Mouse (Mus musculus): ENCODE data around the gene Csf3. TPM values are rescaled to one million over a fixed set of nuclear protein-coding genes. Genes with fewer than 3 reads are reported as not detected.
"Not testable (repeated sequence)": the region's sequence is repeated elsewhere in the genome, so short reads cannot be mapped to it uniquely, and the experiment has no call there.

Csf3 gene
- polyA plus RNA-seq, 1 experiment from 2014 or later: not detected

GRCm38 (mm10) chr11:98731134-98731533 lies 30.1 kb downstream of the Csf3 start:
- peak; percentile 35 for ATAC-seq

GRCm38 (mm10) chr11:98734020-98734419 lies 33.0 kb downstream of the Csf3 start:
- DNase-seq (ENCODE audit: low spot score) (no peak), ATAC-seq (no peak)
- H3K4me3 ChIP-seq (ENCODE audit: low read depth, low read length): no peak overlapping the region

More at GRCm38 (mm10) chr11:98731134-98731533, 30.1 kb downstream of the Csf3 start:
- peak; percentile 81 for DNase-seq (ENCODE audit: low spot score)
- no peak overlapping the region for H3K4me3 ChIP-seq (ENCODE audit: low read depth, low read length)
- H3K27me3 ChIP-seq (replicated peaks; ENCODE audit: control insufficient read depth, insufficient read depth, low read length): no peaks in the 10 kb centered on the region
- no peaks in the 10 kb centered on the region; the same call in 1 of the 2 replicates for H3K9me3 ChIP-seq (replicated peaks; ENCODE audit: control insufficient read depth, low read length)
- no peak overlapping the region; the same call in 1 of the 2 replicates for H3K4me2 ChIP-seq (ENCODE audit: low read length)
- H3K36me3 ChIP-seq (ENCODE audit: control insufficient read depth, insufficient read depth, low read length): peaks cover 8% of the 10 kb centered on the region
- peak overlapping the region; percentile 82 for H3K27ac ChIP-seq (ENCODE audit: low read depth, low read length)
- peaks cover 8% of the 10 kb centered on the region for H3K4me1 ChIP-seq (ENCODE audit: control insufficient read depth, insufficient read depth, low read length)
- H3K9ac ChIP-seq (ENCODE audit: low read length): no peak overlapping the region
- 51% methylated on average over 5 of the region's 5 CpGs for WGBS

GRCm38 (mm10) chr11:98735111-98735510 lies 34.0 kb downstream of the Csf3 start:
- H3K27me3 ChIP-seq (replicated peaks; ENCODE audit: control insufficient read depth, insufficient read depth, low read length): no peaks in the 10 kb centered on the region
- H3K36me3 ChIP-seq (ENCODE audit: control insufficient read depth, insufficient read depth, low read length): no peaks in the 10 kb centered on the region
- ATAC-seq (no peak), DNase-seq (ENCODE audit: low spot score) (no peak)
- no peak overlapping the region for H3K4me2 ChIP-seq (ENCODE audit: low read length)
- WGBS: 93% methylated on average over 4 of the region's 4 CpGs
- no peak overlapping the region for H3K4me3 ChIP-seq (ENCODE audit: low read depth, low read length)
- H3K9me3 ChIP-seq (replicated peaks; ENCODE audit: control insufficient read depth, low read length): no peaks in the 10 kb centered on the region; the same call in 1 of the 2 replicates
- H3K4me1 ChIP-seq (ENCODE audit: control insufficient read depth, insufficient read depth, low read length): peaks cover 16% of the 10 kb centered on the region
- H3K27ac ChIP-seq (ENCODE audit: low read depth, low read length): no peak overlapping the region
- H3K9ac ChIP-seq (ENCODE audit: low read length): no peak overlapping the region

More at GRCm38 (mm10) chr11:98734020-98734419, 33.0 kb downstream of the Csf3 start:
- Histone ChIP-seq H3K4me2 (ENCODE audit: low read length) (no peak overlapping the region), H3K9ac (ENCODE audit: low read length) (no peak overlapping the region), H3K36me3 (ENCODE audit: control insufficient read depth, insufficient read depth, low read length) (no peaks in the 10 kb centered on the region), H3K27ac (ENCODE audit: low read depth, low read length) (no peak overlapping the region), H3K27me3 (replicated peaks; ENCODE audit: control insufficient read depth, insufficient read depth, low read length) (no peaks in the 10 kb centered on the region), H3K4me1 (ENCODE audit: control insufficient read depth, insufficient read depth, low read length) (peaks cover 8% of the 10 kb centered on the region), H3K9me3 (replicated peaks; ENCODE audit: control insufficient read depth, low read length) (no peaks in the 10 kb centered on the region; the same call in 1 of the 2 replicates)
- WGBS: 72% methylated on average over 3 of the region's 3 CpGs

- 83% methylated on average over 1 of the region's 1 CpGs for WGBS
Observed at GRCm38 (mm10) chr11:98736176-98736575, 35.1 kb downstream of the Csf3 start.

GRCm38 (mm10) chr11:98737220-98737619 lies 36.2 kb downstream of the Csf3 start:
- not testable (repeated sequence) for H3K36me3 ChIP-seq (ENCODE audit: control insufficient read depth, insufficient read depth, low read length); H3K4me2 ChIP-seq (ENCODE audit: low read length); H3K9me3 ChIP-seq (replicated peaks; ENCODE audit: control insufficient read depth, low read length); ATAC-seq; H3K4me3 ChIP-seq (ENCODE audit: low read depth, low read length); DNase-seq (ENCODE audit: low spot score); H3K27ac ChIP-seq (ENCODE audit: low read depth, low read length); H3K27me3 ChIP-seq (replicated peaks; ENCODE audit: control insufficient read depth, insufficient read depth, low read length); H3K9ac ChIP-seq (ENCODE audit: low read length)
- peaks cover 23% of the 10 kb centered on the region for H3K4me1 ChIP-seq (ENCODE audit: control insufficient read depth, insufficient read depth, low read length)
- 97% methylated on average over 2 of the region's 2 CpGs for WGBS

More at GRCm38 (mm10) chr11:98736176-98736575, 35.1 kb downstream of the Csf3 start:
- Histone ChIP-seq H3K27ac (ENCODE audit: low read depth, low read length) (no peak overlapping the region), H3K4me3 (ENCODE audit: low read depth, low read length) (no peak overlapping the region), H3K9me3 (replicated peaks; ENCODE audit: control insufficient read depth, low read length) (no peaks in the 10 kb centered on the region; the same call in 1 of the 2 replicates), H3K36me3 (ENCODE audit: control insufficient read depth, insufficient read depth, low read length) (no peaks in the 10 kb centered on the region), H3K27me3 (replicated peaks; ENCODE audit: control insufficient read depth, insufficient read depth, low read length) (no peaks in the 10 kb centered on the region), H3K9ac (ENCODE audit: low read length) (no peak overlapping the region), H3K4me1 (ENCODE audit: control insufficient read depth, insufficient read depth, low read length) (peaks cover 22% of the 10 kb centered on the region), H3K4me2 (ENCODE audit: low read length) (no peak overlapping the region)
- ATAC-seq (no peak), DNase-seq (ENCODE audit: low spot score) (no peak)

GRCm38 (mm10) chr11:98738428-98738911 lies 37.4 kb downstream of the Csf3 start:
- Histone ChIP-seq H3K27ac (ENCODE audit: low read depth, low read length) (peak overlapping the region; percentile 87), H3K9ac (ENCODE audit: low read length) (peak overlapping the region; percentile 29; the same call in 1 of the 2 replicates), H3K4me2 (ENCODE audit: low read length) (peak overlapping the region; percentile 21; the same call in 1 of the 2 replicates), H3K4me1 (ENCODE audit: control insufficient read depth, insufficient read depth, low read length) (peaks cover 28% of the 10 kb centered on the region), H3K9me3 (replicated peaks; ENCODE audit: control insufficient read depth, low read length) (no peaks in the 10 kb centered on the region; the same call in 1 of the 2 replicates), H3K27me3 (replicated peaks; ENCODE audit: control insufficient read depth, insufficient read depth, low read length) (no peaks in the 10 kb centered on the region), H3K36me3 (ENCODE audit: control insufficient read depth, insufficient read depth, low read length) (no peaks in the 10 kb centered on the region), H3K4me3 (ENCODE audit: low read depth, low read length) (no peak overlapping the region)
- ATAC-seq (peak; percentile 24; the same call in 1 of the 2 replicates), DNase-seq (ENCODE audit: low spot score) (peak; percentile 85)
- 23% methylated on average over 4 of the region's 4 CpGs for WGBS

- Histone ChIP-seq H3K9me3 (replicated peaks; ENCODE audit: control insufficient read depth, low read length) (no peaks in the 10 kb centered on the region; the same call in 1 of the 2 replicates), H3K27ac (ENCODE audit: low read depth, low read length) (peak overlapping the region; percentile 87), H3K4me3 (ENCODE audit: low read depth, low read length) (no peak overlapping the region), H3K9ac (ENCODE audit: low read length) (peak overlapping the region; percentile 29; the same call in 1 of the 2 replicates), H3K27me3 (replicated peaks; ENCODE audit: control insufficient read depth, insufficient read depth, low read length) (no peaks in the 10 kb centered on the region), H3K36me3 (ENCODE audit: control insufficient read depth, insufficient read depth, low read length) (no peaks in the 10 kb centered on the region), H3K4me2 (ENCODE audit: low read length) (peak overlapping the region; percentile 21; the same call in 1 of the 2 replicates), H3K4me1 (ENCODE audit: control insufficient read depth, insufficient read depth, low read length) (peaks cover 33% of the 10 kb centered on the region)
- no peak for ATAC-seq
- DNase-seq (ENCODE audit: low spot score): no peak
- WGBS: 68% methylated on average over 9 of the region's 9 CpGs
Observed at GRCm38 (mm10) chr11:98738925-98739324, 37.9 kb downstream of the Csf3 start.

- WGBS: 5% methylated on average over 8 of the region's 8 CpGs
- Histone ChIP-seq H3K4me1 (ENCODE audit: control insufficient read depth, insufficient read depth, low read length) (peaks cover 43% of the 10 kb centered on the region), H3K27ac (ENCODE audit: low read depth, low read length) (peak overlapping the region; percentile 98), H3K4me3 (ENCODE audit: low read depth, low read length) (peak overlapping the region; percentile 90), H3K4me2 (ENCODE audit: low read length) (peak overlapping the region; percentile 84), H3K27me3 (replicated peaks; ENCODE audit: control insufficient read depth, insufficient read depth, low read length) (no peaks in the 10 kb centered on the region), H3K9ac (ENCODE audit: low read length) (peak overlapping the region; percentile 97), H3K9me3 (replicated peaks; ENCODE audit: control insufficient read depth, low read length) (no peaks in the 10 kb centered on the region), H3K36me3 (ENCODE audit: control insufficient read depth, insufficient read depth, low read length) (no peaks in the 10 kb centered on the region)
- peak; percentile 64 for DNase-seq (ENCODE audit: low spot score)
- peak; percentile 14 for ATAC-seq
Observed at GRCm38 (mm10) chr11:98740026-98740392, 38.9 kb downstream of the Csf3 start.

- Histone ChIP-seq H3K9me3 (replicated peaks; ENCODE audit: control insufficient read depth, low read length) (no peaks in the 10 kb centered on the region), H3K27me3 (replicated peaks; ENCODE audit: control insufficient read depth, insufficient read depth, low read length) (no peaks in the 10 kb centered on the region), H3K4me3 (ENCODE audit: low read depth, low read length) (peak within 1 kb of the TSS; percentile 90), H3K9ac (ENCODE audit: low read length) (peak within 1 kb of the TSS; percentile 97), H3K4me2 (ENCODE audit: low read length) (peak within 1 kb of the TSS; percentile 84), H3K4me1 (ENCODE audit: control insufficient read depth, insufficient read depth, low read length) (peaks cover 48% of the 10 kb centered on the region), H3K27ac (ENCODE audit: low read depth, low read length) (peak within 1 kb of the TSS; percentile 98), H3K36me3 (ENCODE audit: control insufficient read depth, insufficient read depth, low read length) (no peaks in the 10 kb centered on the region)
- ATAC-seq (peak; percentile 63), DNase-seq (ENCODE audit: low spot score) (peak; percentile 82)
- 0% methylated on average over 22 of the region's 22 CpGs for WGBS
Observed at GRCm38 (mm10) chr11:98740393-98741050, 39.5 kb downstream of the Csf3 start, which contains the start of gene Thra. Gene Thra (plus strand): TSS chr11:98740638.
